Mouse (Mus musculus) thymus, adult 2 months (tissue): ENCODE measurements at regions not wholly inside any gene's neighbourhood (a gene's known extent, or its start where the extent isn't known, plus 50 kb on each side); places are given as distances from the start of the nearest gene placed in this dataset.

ENCODE experiments used
- CTCF ChIP-seq: fragments of 200-500 bp; IDR thresholded peaks from 2 replicates; pipeline ENCODE4 v1.5.1; 2012; ENCODE audit warnings: mild to moderate bottlenecking, control low read depth, low read length, moderate library complexity, borderline replicate concordance; ENCODE audit not compliant: control insufficient read depth, poor library complexity, insufficient read depth; ENCODE audit errors: extremely low read depth
- POLR2A ChIP-seq: fragments of 200-500 bp; IDR thresholded peaks from 2 replicates; pipeline ENCODE4 v1.6.1; 2012; ENCODE audit warnings: mild to moderate bottlenecking, low read length, control low read depth, moderate library complexity; ENCODE audit not compliant: control insufficient read depth, poor library complexity, insufficient read depth; ENCODE audit errors: extremely low read depth

GRCm38 (mm10) chr4:56582405-56582804, 157.5 kb upstream of the Gm26657 start:
- TF ChIP-seq POLR2A: no peak
- no peak for TF ChIP-seq CTCF
